Mouse (Mus musculus) small intestine, adult 2 months (tissue): ENCODE measurements around the gene Denr.

Experiments
- CTCF ChIP-seq: fragments of 200-500 bp; IDR thresholded peaks from 2 replicates; pipeline ENCODE4 v1.5.1; 2012; ENCODE audit warnings: low read depth, mild to moderate bottlenecking, control low read depth, inconsistent platforms, low read length, moderate library complexity, mixed read lengths; ENCODE audit not compliant: insufficient replicate concordance, insufficient read length; ENCODE audit errors: extremely low read depth
- POLR2A ChIP-seq: fragments of 200-500 bp; IDR thresholded peaks from 2 replicates; pipeline ENCODE4 v1.6.1; 2012; ENCODE audit warnings: low read depth, mild to moderate bottlenecking, control low read depth, inconsistent platforms, low read length, moderate library complexity

DNA sequence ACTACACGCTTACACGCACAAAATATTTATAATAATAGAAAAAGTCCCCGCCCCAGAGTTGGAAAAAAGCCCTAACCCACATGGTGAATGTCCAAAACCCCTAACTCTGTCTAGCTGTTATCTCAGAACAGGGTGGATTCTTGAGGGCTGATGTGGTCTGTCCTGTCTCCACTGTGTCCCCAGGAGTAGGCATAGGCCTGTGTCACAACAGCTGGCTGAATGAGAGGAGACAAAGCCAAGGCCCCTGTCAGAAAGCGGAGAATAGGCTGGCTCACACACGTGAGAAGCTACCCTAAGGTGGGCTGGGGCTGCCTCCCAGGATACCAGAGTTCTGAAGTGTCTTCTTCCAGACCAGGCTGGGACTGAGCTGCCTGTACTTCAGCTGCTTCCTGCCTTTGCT is 71.2 kb downstream of the Denr start:
- TF ChIP-seq CTCF (no peak), POLR2A (no peak)
